Mouse (Mus musculus): ENCODE data around the gene Cdca4. TPM values are rescaled to one million over a fixed set of nuclear protein-coding genes. Genes with fewer than 3 reads are reported as not detected.

Cdca4 gene
- total and polyA plus RNA-seq, 3 experiments, result 78.0 to 128 (median 78.0) TPM

DNA sequence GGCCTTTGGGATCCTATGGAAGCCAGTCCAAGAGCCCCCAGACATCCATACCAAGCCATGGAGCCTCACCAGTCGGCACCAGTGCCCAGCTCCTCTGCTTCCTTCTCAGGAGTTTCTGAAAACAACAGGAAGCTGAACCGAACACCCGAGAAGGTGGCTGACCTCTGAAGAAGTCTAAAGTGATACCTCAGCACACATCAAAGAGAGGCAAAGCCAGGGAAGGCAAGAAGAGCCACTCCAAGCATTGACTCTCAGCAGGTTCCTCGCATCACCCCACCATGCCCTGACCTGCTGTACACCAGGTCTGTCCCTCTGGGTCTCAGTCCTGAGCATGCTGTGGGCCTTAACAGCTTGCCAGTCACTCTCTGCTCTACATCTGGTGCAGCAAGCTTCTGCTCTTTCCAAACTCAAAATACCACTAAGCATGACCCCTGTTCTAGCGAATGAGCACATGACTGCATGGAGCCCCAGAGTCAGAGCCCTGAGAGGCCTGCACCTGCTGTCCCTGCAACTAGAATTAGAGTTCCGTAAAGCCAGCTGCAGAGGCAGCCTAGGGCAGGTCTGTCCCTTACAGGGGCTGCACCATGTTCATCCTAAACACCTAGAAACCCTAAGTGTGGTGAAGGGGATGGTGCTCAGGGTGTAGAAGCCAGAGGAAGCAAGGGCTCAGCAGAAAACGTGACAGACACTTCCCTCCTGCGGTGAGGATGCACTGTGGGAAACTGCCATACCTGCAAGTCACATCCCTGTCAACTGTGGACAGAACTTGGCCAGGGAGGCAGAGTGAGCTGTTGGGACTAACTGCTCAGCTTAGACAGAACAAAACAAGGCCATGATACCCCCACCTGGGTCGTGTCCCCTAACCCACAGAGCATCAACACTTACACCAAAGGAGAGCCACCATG lies 28.1 kb upstream of the Cdca4 start:
- peak overlapping the region; percentile 73 for H3K4me2 ChIP-seq (ENCODE audit: insufficient read depth, low read depth, poor library complexity, severe bottlenecking)
- H3K4me1 ChIP-seq (ENCODE audit: control insufficient read depth in 1 of 2, insufficient read depth in 2 of 2), result peaks cover 23 to 55% of the 10 kb centered on the region in 2 experiments
- H3K79me2 ChIP-seq (replicated peaks; ENCODE audit: control insufficient read depth, extremely low read depth, insufficient read depth, poor library complexity, severe bottlenecking), result peaks cover 71% of the 10 kb centered on the region
- peak overlapping the region; percentile 16; the same call in 1 of the 2 replicates for H3K9ac ChIP-seq (ENCODE audit: insufficient read depth, low read depth)
- dilution Hi-C loops (cut with MboI; ENCODE audit: extremely low pct_ligation_motif_present, extremely low pct_unique_long_range_greater_than_20kb, low sequenced_read_pairs), result no loop called here
- peak overlapping the region; percentile 80 to 99 (median 94) for H3K4me3 ChIP-seq (replicated peaks in 1 of 3; ENCODE audit: low read depth in 2 of 3, low read length in 2 of 3, poor library complexity in 1 of 3)
- no peak for TF ChIP-seq RAD21 (IDR thresholded peaks at IDR 0.05; ENCODE audit: low read depth, low read length)
- peak; percentile 61; the same call in 1 of the 2 replicates for TF ChIP-seq BHLHE40 (IDR thresholded peaks at IDR 0.05; ENCODE audit: low read depth, low read length)
- TF ChIP-seq MXI1 (IDR thresholded peaks at IDR 0.05; ENCODE audit: low read depth, low read length), result peak; percentile 45; the same call in 1 of the 2 replicates
- 0 out of 2 replicates have a peak, but pooled peaks have one; percentile 25 for TF ChIP-seq TCF12 (IDR thresholded peaks at IDR 0.05; ENCODE audit: low read depth, low read length)
- 0 out of 2 replicates have a peak, but pooled peaks have one; percentile 24 for TF ChIP-seq ETS1 (conservative IDR thresholded peaks at IDR 0.05; ENCODE audit: low read depth, low read length)
- no peak for TF ChIP-seq JUN (IDR thresholded peaks at IDR 0.05; ENCODE audit: insufficient read depth, low read depth, low read length)
- no peak for TF ChIP-seq USF1 (IDR thresholded peaks at IDR 0.05; ENCODE audit: low read depth, low read length)
- H3K27ac ChIP-seq (ENCODE audit: insufficient read depth, low read depth), result peak overlapping the region; percentile 57
- peaks cover 52 to 68% of the 10 kb centered on the region in 2 experiments for H3K36me3 ChIP-seq (replicated peaks in 1 of 2; ENCODE audit: control insufficient read depth in 1 of 2, insufficient read depth in 1 of 2, low read length in 1 of 2)
- DNase-seq (ENCODE audit: extremely low read depth), result peak; percentile 58
- H3K9me3 ChIP-seq (replicated peaks; ENCODE audit: low read length), result no peaks in the 10 kb centered on the region
- no peaks in the 10 kb centered on the region for H3K27me3 ChIP-seq (replicated peaks)
- in situ Hi-C loops (cut with MboI; ENCODE audit: low pct_ligation_motif_present, low pct_unique_long_range_greater_than_20kb, low sequenced_read_pairs), result loop anchor here (10.0 kb wide), 1 partner anchor 202 kb away; no protein-coding TSS in a partner anchor

DNA sequence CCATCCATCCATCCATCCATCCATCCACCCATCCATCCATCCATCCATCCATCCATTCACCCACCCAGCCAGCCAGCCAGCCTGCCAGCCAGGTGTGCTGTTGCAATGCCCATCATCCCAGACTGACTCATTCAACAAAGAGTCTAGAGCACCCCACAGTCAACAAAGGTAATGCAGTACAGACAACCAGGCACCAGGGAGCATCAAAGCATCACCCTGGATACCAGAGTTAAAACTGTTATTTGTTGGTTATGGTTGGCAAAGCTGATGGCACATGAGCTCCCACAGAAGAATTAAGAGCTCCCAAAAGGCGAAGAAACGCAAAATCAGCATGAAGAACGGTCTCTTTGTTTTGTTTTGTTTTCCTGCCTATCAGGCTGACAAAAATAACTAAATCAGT lies 27.1 kb upstream of the Cdca4 start:
- peak overlapping the region; percentile 73 for H3K4me2 ChIP-seq (ENCODE audit: insufficient read depth, low read depth, poor library complexity, severe bottlenecking)
- dilution Hi-C loops (cut with MboI; ENCODE audit: extremely low pct_ligation_motif_present, extremely low pct_unique_long_range_greater_than_20kb, low sequenced_read_pairs) (no loop called here), in situ Hi-C loops (cut with MboI; ENCODE audit: low pct_ligation_motif_present, low pct_unique_long_range_greater_than_20kb, low sequenced_read_pairs) (loop anchor here (10.0 kb wide), 1 partner anchor 202 kb away; no protein-coding TSS in a partner anchor)
- TF ChIP-seq CTCF (conservative IDR thresholded peaks at IDR 0.05 in 1 of 2, IDR thresholded peaks at IDR 0.05 in 1 of 2; ENCODE audit: low read depth in 2 of 2, low read length in 2 of 2) (peak in 1 of 2 experiments; percentile 70; a peak in 2 of 4 replicates), USF1 (IDR thresholded peaks at IDR 0.05; ENCODE audit: low read depth, low read length) (no peak), POLR2AphosphoS2 (IDR thresholded peaks at IDR 0.05; ENCODE audit: low read depth, low read length) (no peak), UBTF (IDR thresholded peaks at IDR 0.05; ENCODE audit: low read depth, low read length) (no peak), NRF1 (IDR thresholded peaks at IDR 0.05; ENCODE audit: low read depth, low read length) (no peak), MAX (IDR thresholded peaks at IDR 0.05; ENCODE audit: low read length) (no peak), RAD21 (IDR thresholded peaks at IDR 0.05; ENCODE audit: low read depth, low read length) (peak; percentile 70), MEF2A (IDR thresholded peaks at IDR 0.05; ENCODE audit: borderline replicate concordance, low read depth, low read length) (no peak), SMC3 (IDR thresholded peaks at IDR 0.05; ENCODE audit: low read depth, low read length) (peak; percentile 54), POLR2A (IDR thresholded peaks at IDR 0.05; ENCODE audit: low read depth, low read length) (no peak), MYC (IDR thresholded peaks at IDR 0.05; ENCODE audit: low read depth, low read length) (no peak), HCFC1 (IDR thresholded peaks at IDR 0.05; ENCODE audit: low read depth, low read length) (no peak), MXI1 (IDR thresholded peaks at IDR 0.05; ENCODE audit: low read depth, low read length) (no peak), MAFK (IDR thresholded peaks at IDR 0.05; ENCODE audit: insufficient replicate concordance, low read length) (no peak), EP300 (IDR thresholded peaks at IDR 0.05; ENCODE audit: low read length) (no peak), BHLHE40 (IDR thresholded peaks at IDR 0.05; ENCODE audit: low read depth, low read length) (no peak)
- peak; percentile 52 for DNase-seq (ENCODE audit: extremely low read depth)
- peaks cover 61 to 75% of the 10 kb centered on the region in 2 experiments for H3K36me3 ChIP-seq (replicated peaks in 1 of 2; ENCODE audit: control insufficient read depth in 1 of 2, insufficient read depth in 1 of 2, low read length in 1 of 2)
- no peak overlapping the region for H3K27ac ChIP-seq (ENCODE audit: insufficient read depth, low read depth)
- peaks cover 22 to 57% of the 10 kb centered on the region in 2 experiments for H3K4me1 ChIP-seq (ENCODE audit: control insufficient read depth in 1 of 2, insufficient read depth in 2 of 2)
- peaks cover 71% of the 10 kb centered on the region for H3K79me2 ChIP-seq (replicated peaks; ENCODE audit: control insufficient read depth, extremely low read depth, insufficient read depth, poor library complexity, severe bottlenecking)
- H3K9me3 ChIP-seq (replicated peaks; ENCODE audit: low read length), result no peaks in the 10 kb centered on the region
- no peaks in the 10 kb centered on the region for H3K27me3 ChIP-seq (replicated peaks)
- peak overlapping the region; percentile 19 to 80 (median 36) for H3K4me3 ChIP-seq (replicated peaks in 1 of 3; ENCODE audit: low read depth in 2 of 3, low read length in 2 of 3, poor library complexity in 1 of 3)
- H3K9ac ChIP-seq (ENCODE audit: insufficient read depth, low read depth), result peak overlapping the region; percentile 16; the same call in 1 of the 2 replicates
